Mouse (Mus musculus) MN1 (cell line): ENCODE results near the gene Pxdn.

Experiments
- DNase-seq: peaks from one replicate; pipeline ENCODE4 v3.0.0-alpha.2; 2016; ENCODE audit warnings: low spot score

Gene Pxdn

GRCm38 (mm10) chr12:29937308-29937707 lies at the start of gene Pxdn:
Gene Pxdn (plus strand): TSS chr12:29937608.
- DNase-seq, result no peak

- DNase-seq, result peak; percentile 67
Measured at GRCm38 (mm10) chr12:29894669-29895068, 42.7 kb upstream of the Pxdn start.

DNA sequence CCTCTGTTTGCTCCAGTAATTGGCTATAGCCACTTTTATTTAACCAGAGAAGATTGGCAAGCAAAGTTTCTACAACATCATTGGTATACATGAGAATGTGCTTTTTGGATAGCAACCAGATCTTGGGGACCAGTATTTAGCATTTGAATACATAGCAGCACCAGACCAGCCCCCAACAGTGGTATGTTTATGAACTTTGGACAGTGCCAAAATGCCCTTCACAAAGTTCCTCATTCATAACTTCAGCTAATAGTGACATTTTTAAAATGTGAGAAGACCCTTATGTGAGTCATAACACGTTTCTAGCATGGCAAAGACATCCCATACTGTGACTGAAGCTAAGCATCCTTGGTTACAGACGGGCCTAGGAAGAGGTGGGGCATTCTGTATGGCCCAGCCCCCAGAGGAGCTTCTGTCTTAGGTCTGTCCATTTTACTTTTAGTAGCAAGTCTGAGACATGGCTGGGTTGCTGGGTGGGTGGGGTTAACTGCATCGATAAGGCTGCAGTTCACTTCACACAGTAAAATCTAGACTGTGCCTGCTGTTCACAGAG lies 39.8 kb upstream of the Pxdn start:
- DNase-seq, result no peak

- no peak for DNase-seq
Measured at GRCm38 (mm10) chr12:29904101-29904874, 33.1 kb upstream of the Pxdn start.

DNA sequence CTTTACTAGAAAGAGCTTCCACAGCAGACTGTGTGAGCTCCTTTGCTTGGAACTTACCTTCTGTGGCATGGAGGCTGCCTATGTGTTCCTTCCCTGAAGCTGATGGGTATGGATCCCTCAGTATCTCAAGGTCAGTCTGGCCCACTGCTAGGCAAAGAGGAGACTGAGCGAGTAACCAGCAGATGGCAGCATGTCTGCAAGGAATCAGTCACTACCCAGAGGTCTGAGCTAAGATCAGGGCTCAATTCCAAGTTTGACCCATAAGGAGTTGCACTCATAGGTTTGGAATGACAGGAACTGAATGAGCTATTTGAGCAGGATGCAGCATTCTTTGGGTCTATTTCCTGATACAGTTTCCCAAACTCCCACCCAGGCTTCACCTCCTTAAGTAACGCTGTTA lies 30.4 kb upstream of the Pxdn start:
- DNase-seq, result peak; percentile 55

DNA sequence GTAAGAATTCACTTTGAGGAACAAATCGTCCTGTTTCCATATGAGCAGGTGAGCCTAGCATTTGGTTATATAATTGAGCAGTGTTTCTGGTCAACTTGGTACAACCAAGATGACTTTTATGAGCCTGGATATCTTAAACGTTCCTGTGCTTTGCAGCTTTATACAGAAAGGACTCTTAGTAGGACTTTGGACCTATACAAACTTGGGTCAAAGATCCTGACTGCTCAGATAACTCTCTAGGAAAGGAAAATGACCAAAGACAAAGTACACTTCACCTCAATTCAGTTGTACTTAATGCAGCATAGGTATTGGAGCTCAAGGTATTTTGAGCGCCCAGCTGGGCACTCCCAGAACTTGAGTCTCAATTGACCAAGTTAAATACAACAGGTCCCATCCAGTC lies 21.3 kb upstream of the Pxdn start:
- no peak for DNase-seq

GRCm38 (mm10) chr12:29916807-29917206 lies 20.6 kb upstream of the Pxdn start:
- no peak for DNase-seq

GRCm38 (mm10) chr12:29920298-29920697 lies 17.1 kb upstream of the Pxdn start:
- no peak for DNase-seq

GRCm38 (mm10) chr12:29921481-29921880 lies 15.9 kb upstream of the Pxdn start:
- no peak for DNase-seq

DNA sequence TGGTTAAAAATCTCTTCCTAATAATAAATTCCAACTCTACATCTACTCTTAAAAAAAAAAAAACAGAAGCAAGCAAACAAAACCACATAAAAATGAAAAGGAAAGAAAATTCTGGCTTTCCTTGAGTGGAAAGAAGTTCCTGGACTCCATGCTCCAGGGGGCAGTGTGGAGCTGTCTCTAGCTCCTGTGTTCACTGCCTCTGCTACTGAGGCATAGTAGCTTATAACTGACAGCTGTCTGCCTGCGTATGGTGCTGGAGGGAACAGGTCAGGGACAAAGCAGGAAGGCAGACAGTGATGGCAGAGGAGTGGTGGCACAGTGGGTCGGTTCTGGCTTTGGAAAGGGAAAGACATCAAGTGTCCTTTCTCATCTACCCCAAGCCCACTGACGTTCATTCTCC lies 10.5 kb upstream of the Pxdn start:
- DNase-seq, result peak; percentile 60

DNA sequence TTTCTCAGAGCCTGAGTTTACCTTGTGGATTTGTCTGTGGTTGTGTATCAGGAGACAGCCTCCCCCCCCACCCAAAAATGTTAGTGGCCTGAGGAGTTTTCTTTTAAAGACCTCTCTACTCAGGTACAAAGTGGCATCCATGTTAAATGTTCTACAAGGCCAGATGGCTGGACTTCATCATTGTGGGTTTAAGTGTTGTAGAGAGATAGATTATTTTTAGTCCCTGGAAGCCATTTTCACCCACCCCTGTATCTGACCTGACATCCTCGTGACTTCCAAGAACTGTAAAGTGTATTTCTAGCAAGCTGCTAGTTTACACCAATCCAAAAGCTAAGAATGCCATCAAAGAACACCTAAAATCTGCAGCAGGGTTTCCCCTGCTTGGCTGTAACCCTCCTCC lies 6.8 kb upstream of the Pxdn start:
- DNase-seq, result no peak

GRCm38 (mm10) chr12:29932951-29933350 lies 4.5 kb upstream of the Pxdn start:
- no peak for DNase-seq

DNA sequence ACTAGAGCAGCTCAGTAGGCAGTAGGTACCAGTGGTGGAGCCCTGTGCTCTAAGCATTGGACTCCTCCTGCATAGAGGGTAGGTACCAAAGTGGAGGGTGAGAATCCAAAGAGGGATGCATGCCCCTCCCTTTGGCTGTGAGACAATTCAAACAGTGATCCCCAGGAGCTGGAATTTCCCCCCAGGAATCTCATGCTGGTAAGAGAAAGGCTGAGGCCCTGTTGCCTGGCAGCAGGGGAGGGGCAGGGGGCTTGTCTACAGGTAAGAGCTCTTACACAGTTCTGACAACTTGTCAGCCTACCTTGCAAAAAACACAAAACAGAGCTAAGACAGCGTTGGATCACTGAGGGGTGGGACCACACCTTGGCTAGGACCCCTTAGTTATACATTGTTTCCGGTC lies 3.9 kb upstream of the Pxdn start:
- no peak for DNase-seq

DNA sequence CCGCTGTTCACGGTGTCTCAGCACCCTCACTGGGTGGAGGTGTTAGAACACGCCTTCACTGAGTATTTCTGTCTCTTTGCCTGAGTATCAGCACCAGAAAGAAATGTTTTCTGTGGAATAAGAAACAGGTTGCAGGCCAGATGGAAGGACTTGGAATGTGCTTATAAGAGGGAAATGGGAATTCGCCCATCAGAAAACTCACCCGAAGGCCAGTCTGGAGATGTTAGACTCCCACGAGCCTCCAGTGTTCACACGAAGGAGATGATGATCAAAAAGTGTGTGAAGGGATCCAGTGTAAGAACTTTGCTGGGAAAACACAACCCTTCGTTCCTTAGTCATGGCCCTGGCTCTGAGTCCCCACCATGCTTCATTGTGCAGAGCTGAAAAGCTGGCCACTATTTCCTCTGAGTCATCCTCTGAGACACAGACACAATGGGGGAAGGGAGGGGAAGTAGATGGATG lies 3.3 kb upstream of the Pxdn start:
- peak; percentile 23 for DNase-seq

DNA sequence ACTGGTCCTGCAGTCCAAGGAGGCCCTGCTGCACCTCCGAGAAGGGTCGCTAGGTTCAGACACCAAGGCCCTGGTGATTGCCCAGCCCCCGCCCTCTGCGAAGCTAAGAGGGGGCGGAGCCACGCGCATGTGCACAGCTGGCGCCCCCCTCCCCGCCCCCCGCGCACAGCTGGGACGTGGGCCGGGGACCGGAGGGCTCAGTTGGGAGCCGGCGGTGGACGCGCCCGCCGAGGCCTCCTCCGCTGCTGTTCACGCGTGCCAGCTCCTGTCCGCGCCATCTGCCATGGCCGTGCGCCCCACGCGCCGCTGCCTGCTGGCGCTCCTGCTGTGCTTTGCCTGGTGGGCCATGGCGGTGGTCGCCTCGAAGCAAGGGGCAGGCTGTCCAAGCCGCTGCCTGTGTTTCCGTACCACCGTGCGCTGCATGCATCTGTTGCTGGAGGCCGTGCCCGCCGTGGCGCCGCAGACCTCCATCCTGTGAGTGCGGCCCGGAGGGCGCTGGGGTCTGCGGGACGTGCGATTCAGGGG lies 505 bp downstream of the Pxdn start:
- peak; percentile 78 for DNase-seq

DNA sequence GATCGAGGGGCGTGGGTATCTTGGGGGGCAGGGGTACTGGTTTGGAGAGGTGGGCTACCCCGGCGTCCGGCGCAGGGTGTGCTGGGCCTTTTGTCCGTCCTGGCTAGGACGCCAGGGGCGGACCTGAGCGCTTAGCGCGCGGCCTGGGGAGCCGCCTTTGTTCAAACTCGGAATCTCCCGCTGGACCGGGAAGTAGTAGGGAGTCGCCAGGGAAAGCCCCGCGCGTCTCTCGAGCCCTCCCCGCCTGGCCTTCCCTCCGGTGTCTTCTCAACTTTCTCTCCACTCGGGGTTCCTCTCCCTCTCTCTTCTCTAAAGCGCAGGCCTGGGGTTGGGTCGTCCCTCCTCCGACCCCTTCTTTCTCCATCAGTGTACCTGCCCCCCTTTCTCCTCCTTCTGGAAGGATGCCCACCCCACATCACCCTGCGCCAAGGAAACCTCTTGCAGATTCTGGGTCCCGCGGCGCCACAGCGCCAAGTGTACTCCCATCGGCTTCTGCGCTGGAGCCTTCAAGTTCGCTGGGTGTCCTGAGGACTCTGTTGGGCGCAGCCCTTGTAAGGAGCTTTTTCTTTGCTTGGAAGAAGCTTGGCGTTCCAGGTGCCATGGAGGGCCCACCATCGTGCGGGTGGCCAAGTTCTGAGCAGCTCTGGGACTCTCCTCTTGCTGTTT lies 1.1 kb downstream of the Pxdn start:
- DNase-seq, result peak; percentile 72

GRCm38 (mm10) chr12:29939261-29939671 lies 1.9 kb downstream of the Pxdn start:
- DNase-seq, result no peak

DNA sequence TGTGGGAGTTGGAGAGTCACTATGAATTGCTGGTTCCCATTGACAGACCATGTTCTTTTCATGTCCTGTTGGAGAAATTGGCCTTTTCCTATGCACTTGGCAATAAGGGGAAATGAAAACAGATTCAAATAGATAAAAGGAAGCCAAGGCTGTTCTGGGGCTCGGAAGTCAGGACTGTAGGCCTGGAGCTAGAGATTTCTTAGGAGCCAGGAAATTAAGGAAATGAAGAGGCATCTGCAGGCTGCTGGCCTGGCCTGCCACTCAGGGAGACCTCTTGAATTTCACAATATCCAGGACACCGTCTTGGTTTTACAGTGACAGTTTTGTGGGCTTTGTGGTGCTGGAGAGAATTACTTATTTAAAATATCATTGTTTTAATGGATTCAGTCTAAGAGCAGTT lies 5.0 kb downstream of the Pxdn start:
- DNase-seq, result peak; percentile 48

- no peak for DNase-seq
Measured at GRCm38 (mm10) chr12:29944650-29945049, 7.2 kb downstream of the Pxdn start.

DNA sequence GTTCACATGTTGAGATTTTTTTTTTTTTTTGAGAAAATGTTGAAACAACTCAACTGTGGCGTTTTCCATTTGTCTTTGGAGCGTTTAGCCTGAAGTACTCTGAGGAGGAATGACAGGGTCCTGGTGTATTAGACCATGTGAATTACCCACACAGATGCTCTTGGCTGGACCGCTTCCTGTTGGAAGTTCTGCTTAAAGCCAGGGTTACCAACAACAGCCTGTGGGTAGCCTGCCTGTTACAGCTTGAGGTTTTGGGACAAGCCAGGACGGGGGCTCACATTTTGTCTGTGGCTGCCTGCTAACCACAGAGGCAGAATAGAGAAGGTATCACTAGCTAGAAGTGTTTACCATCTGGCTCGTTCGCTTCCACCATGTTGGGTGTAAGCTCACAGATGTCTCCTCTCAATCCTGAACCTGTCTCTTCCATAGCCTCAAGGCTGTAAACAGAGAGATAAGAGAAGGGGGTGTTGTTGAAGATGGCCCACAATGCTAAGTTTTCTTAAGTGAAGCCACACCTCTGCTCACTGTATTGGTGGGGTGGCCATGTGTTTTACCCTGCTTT lies 7.9 kb downstream of the Pxdn start:
- DNase-seq, result no peak

DNA sequence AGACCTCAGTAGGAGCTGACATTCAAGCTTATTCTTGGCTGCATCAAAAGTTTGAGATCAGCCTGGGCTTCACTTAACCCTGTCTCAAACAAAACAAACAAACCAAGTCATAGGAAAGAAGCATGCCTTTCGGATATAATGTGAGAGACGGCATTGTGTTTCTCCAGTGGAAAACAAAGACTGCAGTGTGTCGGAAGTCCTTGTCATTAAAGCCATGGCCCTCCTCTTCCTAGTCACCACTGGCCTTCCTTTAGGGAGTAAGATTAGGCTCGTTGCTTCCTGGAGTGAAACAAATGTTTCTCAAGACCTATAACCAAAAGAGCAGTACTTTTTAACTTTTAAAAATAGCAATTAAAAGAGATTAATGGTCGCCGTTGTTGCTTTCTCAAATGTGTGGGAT lies 13.6 kb downstream of the Pxdn start:
- DNase-seq, result no peak

- DNase-seq, result no peak
Measured at GRCm38 (mm10) chr12:29951485-29951884, 14.1 kb downstream of the Pxdn start.

GRCm38 (mm10) chr12:29952102-29952501 lies 14.7 kb downstream of the Pxdn start:
- peak; percentile 70 for DNase-seq
